Mouse (Mus musculus): ENCODE measurements around the gene Rbfox3. TPM values are rescaled to one million over a fixed set of nuclear protein-coding genes. Genes with fewer than 3 reads are reported as not detected.

The Rbfox3 gene
- polyA plus RNA-seq, 1 experiment from 2014 or later, result 0.60 TPM

GRCm38 (mm10) chr11:118520251-118520650, 391.1 kb downstream of the Rbfox3 start:
- 52% methylated on average over 5 of the region's 5 CpGs for WGBS
- Histone ChIP-seq H3K4me1 (peaks cover 5% of the 10 kb centered on the region), H3K9me3 (no peaks in the 10 kb centered on the region), H3K27ac (no peak overlapping the region), H3K4me3 (no peak overlapping the region), H3K27me3 (ENCODE audit: insufficient read depth, poor library complexity, severe bottlenecking) (peaks cover 51% of the 10 kb centered on the region; the same call in 1 of the 2 replicates), H3K36me3 (no peaks in the 10 kb centered on the region)
- no peak for DNase-seq (ENCODE audit: low spot score)

- Histone ChIP-seq H3K36me3 (no peaks in the 10 kb centered on the region), H3K27ac (no peak overlapping the region), H3K27me3 (ENCODE audit: insufficient read depth, poor library complexity, severe bottlenecking) (peaks cover 48% of the 10 kb centered on the region; the same call in 1 of the 2 replicates), H3K4me3 (no peak overlapping the region), H3K4me1 (peaks cover 20% of the 10 kb centered on the region), H3K9me3 (no peaks in the 10 kb centered on the region)
- no peak for DNase-seq (ENCODE audit: low spot score)
- WGBS, result 68% methylated on average over 7 of the region's 7 CpGs
Measured at GRCm38 (mm10) chr11:118518743-118519142, 392.7 kb downstream of the Rbfox3 start.

GRCm38 (mm10) chr11:118517924-118518323, 393.5 kb downstream of the Rbfox3 start:
- DNase-seq (ENCODE audit: low spot score), result no peak
- 81% methylated on average over 7 of the region's 7 CpGs for WGBS
- Histone ChIP-seq H3K9me3 (no peaks in the 10 kb centered on the region), H3K4me3 (no peak overlapping the region), H3K4me1 (peaks cover 20% of the 10 kb centered on the region), H3K27me3 (ENCODE audit: insufficient read depth, poor library complexity, severe bottlenecking) (peaks cover 47% of the 10 kb centered on the region), H3K27ac (no peak overlapping the region), H3K36me3 (no peaks in the 10 kb centered on the region)

- Histone ChIP-seq H3K4me3 (no peak overlapping the region), H3K9me3 (no peaks in the 10 kb centered on the region), H3K4me1 (peaks cover 31% of the 10 kb centered on the region), H3K36me3 (no peaks in the 10 kb centered on the region), H3K27ac (no peak overlapping the region), H3K27me3 (ENCODE audit: insufficient read depth, poor library complexity, severe bottlenecking) (peaks cover 76% of the 10 kb centered on the region)
- DNase-seq (ENCODE audit: low spot score), result no peak
- WGBS, result 62% methylated on average over 15 of the region's 15 CpGs
Measured at GRCm38 (mm10) chr11:118512257-118512910, 399.0 kb downstream of the Rbfox3 start.

GRCm38 (mm10) chr11:118511851-118512250, 399.5 kb downstream of the Rbfox3 start:
- H3K27me3 ChIP-seq (ENCODE audit: insufficient read depth, poor library complexity, severe bottlenecking), result peaks cover 77% of the 10 kb centered on the region
- DNase-seq (ENCODE audit: low spot score), result no peak
- H3K4me1 ChIP-seq, result peaks cover 31% of the 10 kb centered on the region
- no peaks in the 10 kb centered on the region for H3K36me3 ChIP-seq
- H3K27ac ChIP-seq, result 0 out of 2 replicates have a peak overlapping the region, but pooled peaks have one; percentile 16
- no peaks in the 10 kb centered on the region for H3K9me3 ChIP-seq
- WGBS, result 66% methylated on average over 6 of the region's 6 CpGs
- H3K4me3 ChIP-seq, result no peak overlapping the region

- Histone ChIP-seq H3K27me3 (ENCODE audit: insufficient read depth, poor library complexity, severe bottlenecking) (peaks cover 93% of the 10 kb centered on the region), H3K27ac (no peak overlapping the region), H3K36me3 (no peaks in the 10 kb centered on the region), H3K4me1 (peaks cover 16% of the 10 kb centered on the region), H3K9me3 (no peaks in the 10 kb centered on the region), H3K4me3 (no peak overlapping the region)
- DNase-seq (ENCODE audit: low spot score), result no peak
- 72% methylated on average over 7 of the region's 7 CpGs for WGBS
Measured at GRCm38 (mm10) chr11:118508341-118508740, 403.1 kb downstream of the Rbfox3 start.

GRCm38 (mm10) chr11:118507904-118508303, 403.5 kb downstream of the Rbfox3 start:
- H3K36me3 ChIP-seq, result no peaks in the 10 kb centered on the region
- H3K9me3 ChIP-seq, result no peaks in the 10 kb centered on the region
- WGBS, result 35% methylated on average over 5 of the region's 5 CpGs
- no peak overlapping the region for H3K27ac ChIP-seq
- H3K27me3 ChIP-seq (ENCODE audit: insufficient read depth, poor library complexity, severe bottlenecking), result peaks cover 93% of the 10 kb centered on the region
- DNase-seq (ENCODE audit: low spot score), result no peak
- H3K4me3 ChIP-seq, result no peak overlapping the region
- H3K4me1 ChIP-seq, result peaks cover 20% of the 10 kb centered on the region

GRCm38 (mm10) chr11:118507095-118507494, 404.3 kb downstream of the Rbfox3 start:
- Histone ChIP-seq H3K9me3 (no peaks in the 10 kb centered on the region), H3K4me3 (no peak overlapping the region), H3K27me3 (ENCODE audit: insufficient read depth, poor library complexity, severe bottlenecking) (peaks cover 94% of the 10 kb centered on the region), H3K27ac (no peak overlapping the region), H3K36me3 (no peaks in the 10 kb centered on the region), H3K4me1 (peaks cover 20% of the 10 kb centered on the region)
- DNase-seq (ENCODE audit: low spot score), result no peak
- 79% methylated on average over 6 of the region's 6 CpGs for WGBS

GRCm38 (mm10) chr11:118504180-118504454, 407.3 kb downstream of the Rbfox3 start:
- Histone ChIP-seq H3K36me3 (no peaks in the 10 kb centered on the region), H3K9me3 (no peaks in the 10 kb centered on the region), H3K27me3 (ENCODE audit: insufficient read depth, poor library complexity, severe bottlenecking) (peaks cover 80% of the 10 kb centered on the region), H3K4me3 (no peak overlapping the region), H3K4me1 (peaks cover 25% of the 10 kb centered on the region), H3K27ac (0 out of 2 replicates have a peak overlapping the region, but pooled peaks have one; percentile 3)
- DNase-seq (ENCODE audit: low spot score), result no peak
- WGBS, result 60% methylated on average over 5 of the region's 5 CpGs

- DNase-seq (ENCODE audit: low spot score), result no peak
- H3K27ac ChIP-seq, result 0 out of 2 replicates have a peak overlapping the region, but pooled peaks have one; percentile 3
- WGBS, result 14% methylated on average over 34 of the region's 34 CpGs
- no peaks in the 10 kb centered on the region for H3K36me3 ChIP-seq
- H3K4me1 ChIP-seq, result peaks cover 30% of the 10 kb centered on the region
- peak overlapping the region; percentile 43 for H3K4me3 ChIP-seq
- peaks cover 80% of the 10 kb centered on the region for H3K27me3 ChIP-seq (ENCODE audit: insufficient read depth, poor library complexity, severe bottlenecking)
- H3K9me3 ChIP-seq, result no peaks in the 10 kb centered on the region
Measured at GRCm38 (mm10) chr11:118503418-118504179, 407.8 kb downstream of the Rbfox3 start.

GRCm38 (mm10) chr11:118502990-118503389, 408.4 kb downstream of the Rbfox3 start:
- Histone ChIP-seq H3K9me3 (no peaks in the 10 kb centered on the region), H3K4me3 (0 out of 2 replicates have a peak overlapping the region, but pooled peaks have one; percentile 43), H3K27ac (no peak overlapping the region), H3K4me1 (peaks cover 33% of the 10 kb centered on the region), H3K36me3 (no peaks in the 10 kb centered on the region), H3K27me3 (ENCODE audit: insufficient read depth, poor library complexity, severe bottlenecking) (peaks cover 79% of the 10 kb centered on the region)
- 33% methylated on average over 6 of the region's 6 CpGs for WGBS
- DNase-seq (ENCODE audit: low spot score), result no peak

GRCm38 (mm10) chr11:118496066-118496689, 415.2 kb downstream of the Rbfox3 start:
- 67% methylated on average over 20 of the region's 20 CpGs for WGBS
- peaks cover 32% of the 10 kb centered on the region for H3K27me3 ChIP-seq (ENCODE audit: insufficient read depth, poor library complexity, severe bottlenecking)

GRCm38 (mm10) chr11:118495065-118495464, 416.3 kb downstream of the Rbfox3 start:
- Histone ChIP-seq H3K27me3 (ENCODE audit: insufficient read depth, poor library complexity, severe bottlenecking) (peaks cover 33% of the 10 kb centered on the region), H3K27ac (no peak overlapping the region)
- 28% methylated on average over 5 of the region's 5 CpGs for WGBS

More at GRCm38 (mm10) chr11:118496066-118496689, 415.2 kb downstream of the Rbfox3 start:
- no peak for DNase-seq (ENCODE audit: low spot score)
- no peaks in the 10 kb centered on the region for H3K9me3 ChIP-seq
- no peaks in the 10 kb centered on the region for H3K36me3 ChIP-seq
- no peak overlapping the region for H3K27ac ChIP-seq
- H3K4me3 ChIP-seq, result no peak overlapping the region
- peaks cover 27% of the 10 kb centered on the region for H3K4me1 ChIP-seq

More at GRCm38 (mm10) chr11:118495065-118495464, 416.3 kb downstream of the Rbfox3 start:
- DNase-seq (ENCODE audit: low spot score), result no peak
- H3K36me3 ChIP-seq, result no peaks in the 10 kb centered on the region
- no peaks in the 10 kb centered on the region for H3K9me3 ChIP-seq
- H3K4me3 ChIP-seq, result no peak overlapping the region
- peaks cover 34% of the 10 kb centered on the region for H3K4me1 ChIP-seq

Measured in heart, embryonic 10.5 days (tissue).